27 mouse cellular contexts compared by ENCODE assay signal in the genomic region with DNA sequence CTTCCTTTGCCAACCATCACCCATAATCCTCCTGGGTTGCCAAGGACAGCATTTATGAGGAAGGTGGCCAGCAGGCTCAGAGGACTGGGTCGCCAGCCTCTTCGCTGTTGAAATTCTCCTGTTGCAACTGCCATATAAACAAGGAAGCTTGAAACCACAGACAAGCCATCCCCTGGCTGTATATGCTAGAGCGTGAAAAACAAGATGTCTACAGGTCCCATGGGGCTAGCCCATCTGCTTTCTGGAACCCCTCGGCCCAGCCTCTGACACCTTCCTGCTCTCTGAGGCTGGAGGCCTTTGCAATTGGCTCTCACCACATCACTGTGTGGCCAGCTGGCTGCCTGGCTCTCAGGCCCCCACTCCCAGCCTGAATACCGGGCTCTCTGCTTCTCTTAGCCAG. TPM values are rescaled to one million over a fixed set of nuclear protein-coding genes. Genes with fewer than 3 reads are reported as not detected.
DNase-seq lines count a peak whose midpoint lies in the region; ATAC-seq and TF ChIP-seq lines count a peak whose summit lies in the region.
"Had no signal": no experiment of that assay in that cellular context is flagged by ENCODE, and none has a peak within 500 bp of the region (broad histone marks: within the 10 kb centered on the region; RNA-seq: fewer than 3 reads in every experiment).

No protein-coding gene starts in this region.

- peak; percentile 40 for DNase-seq in hindbrain, postnatal 0 days (ENCODE audit: low spot score)
- DNase-seq in hindbrain, embryonic 14.5 days (ENCODE audit: low spot score): no peak
- DNase-seq in 416B (ENCODE audit: low read depth) (peak; percentile 48), A20 (ENCODE audit: low read depth, low spot score) (peak; percentile 42)
- DNase-seq in thymus, postnatal 10 days (ENCODE audit: low spot score in 2 of 2): no peak
- DNase-seq: adrenal gland, postnatal 25 days; cerebellum, adult 2 months; forebrain, postnatal 0 days; heart, postnatal 10 days; kidney, postnatal 4 days; layer of hippocampus, adult 9-11 months; lung, postnatal 10 days; right cerebral cortex, postnatal 14 days had no signal

- H3K27ac ChIP-seq in hindbrain, postnatal 0 days: no peak overlapping the region
- no peak overlapping the region for H3K27ac ChIP-seq in hindbrain, embryonic 14.5 days
- H3K27ac ChIP-seq in forebrain, embryonic 15.5 days (replicated peaks): no peak overlapping the region
- H3K27ac ChIP-seq: embryonic facial prominence, embryonic 15.5 days; kidney, embryonic 15.5 days; limb, embryonic 13.5 days; liver, embryonic 14.5 days; midbrain, embryonic 10.5 days; neural tube, embryonic 12.5 days; stomach, postnatal 0 days had no signal

- peaks cover 14% of the 10 kb centered on the region; the same call in 1 of the 2 replicates for H3K4me1 ChIP-seq in hindbrain, postnatal 0 days (ENCODE audit: insufficient read depth, low read length)
- peaks cover 29% of the 10 kb centered on the region for H3K4me1 ChIP-seq in hindbrain, embryonic 14.5 days (replicated peaks; ENCODE audit: control insufficient read depth, insufficient read depth, low read length)
- peaks cover 27% of the 10 kb centered on the region for H3K4me1 ChIP-seq in forebrain, embryonic 15.5 days

- no peaks in the 10 kb centered on the region for H3K27me3 ChIP-seq in hindbrain, postnatal 0 days (ENCODE audit: insufficient read depth, low read length)
- H3K27me3 ChIP-seq in hindbrain, embryonic 14.5 days (ENCODE audit: control insufficient read depth, insufficient read depth, low read length): no peaks in the 10 kb centered on the region
- H3K27me3 ChIP-seq in forebrain, embryonic 15.5 days: no peaks in the 10 kb centered on the region
- H3K27me3 ChIP-seq: neural tube, embryonic 12.5 days had no signal

- no peak for ATAC-seq in hindbrain, postnatal 0 days
- ATAC-seq in hindbrain, embryonic 14.5 days (ENCODE audit: low FRiP score): no peak
- ATAC-seq in megakaryocyte progenitor cell, adult 5-6 weeks (replicated peaks; ENCODE audit: poor library complexity): peak; percentile 64
- no peak for ATAC-seq in forebrain, embryonic 15.5 days (replicated peaks)
- ATAC-seq: activated CD4-positive, CD25-positive, alpha-beta regulatory T cell, adult 4 months; forebrain, postnatal 0 days; hindbrain, embryonic 16.5 days; intestine, postnatal 0 days had no signal

- TF ChIP-seq CTCF in hindbrain, postnatal 0 days (IDR thresholded peaks at IDR 0.05; ENCODE audit: low read depth): no peak

- H3K9ac ChIP-seq in hindbrain, postnatal 0 days (replicated peaks; ENCODE audit: low read length): no peak overlapping the region
- H3K9ac ChIP-seq in hindbrain, embryonic 14.5 days: no peak overlapping the region
- H3K9ac ChIP-seq in forebrain, embryonic 15.5 days (replicated peaks): no peak overlapping the region
- H3K9ac ChIP-seq: embryonic facial prominence, embryonic 15.5 days; forebrain, postnatal 0 days; kidney, embryonic 15.5 days; limb, embryonic 13.5 days; liver, embryonic 14.5 days; neural tube, embryonic 12.5 days had no signal

- H3K4me2 ChIP-seq in hindbrain, postnatal 0 days (ENCODE audit: low read depth, low read length): no peak overlapping the region
- no peak overlapping the region for H3K4me2 ChIP-seq in hindbrain, embryonic 14.5 days (replicated peaks)
- H3K4me2 ChIP-seq in forebrain, embryonic 15.5 days (replicated peaks): no peak overlapping the region
- H3K4me2 ChIP-seq: embryonic facial prominence, embryonic 15.5 days; heart, embryonic 11.5 days; kidney, embryonic 15.5 days; limb, embryonic 13.5 days; neural tube, embryonic 12.5 days had no signal

- 71% methylated on average over 5 of the region's 5 CpGs for WGBS in hindbrain, postnatal 0 days
- WGBS in hindbrain, embryonic 14.5 days: 70% methylated on average over 5 of the region's 5 CpGs
- WGBS in forebrain, embryonic 15.5 days: 88% methylated on average over 5 of the region's 5 CpGs

- no peaks in the 10 kb centered on the region for H3K36me3 ChIP-seq in hindbrain, postnatal 0 days (ENCODE audit: insufficient read depth, low read length)
- no peaks in the 10 kb centered on the region for H3K36me3 ChIP-seq in hindbrain, embryonic 14.5 days (replicated peaks; ENCODE audit: control insufficient read depth, insufficient read depth)
- no peaks in the 10 kb centered on the region for H3K36me3 ChIP-seq in forebrain, embryonic 15.5 days
- H3K36me3 ChIP-seq: embryonic facial prominence, embryonic 15.5 days; G1E; kidney, embryonic 15.5 days; limb, embryonic 13.5 days; midbrain, embryonic 10.5 days; neural tube, embryonic 12.5 days had no signal

- H3K9me3 ChIP-seq in hindbrain, postnatal 0 days (ENCODE audit: low read length): no peaks in the 10 kb centered on the region
- no peaks in the 10 kb centered on the region for H3K9me3 ChIP-seq in hindbrain, embryonic 14.5 days (ENCODE audit: control insufficient read depth, low read length)
- H3K9me3 ChIP-seq in forebrain, embryonic 15.5 days: no peaks in the 10 kb centered on the region
- H3K9me3 ChIP-seq: embryonic facial prominence, embryonic 15.5 days; kidney, embryonic 15.5 days; limb, embryonic 13.5 days; midbrain, embryonic 10.5 days; neural tube, embryonic 12.5 days had no signal

- H3K4me3 ChIP-seq in hindbrain, postnatal 0 days (ENCODE audit: low read length): no peak overlapping the region
- H3K4me3 ChIP-seq in hindbrain, embryonic 14.5 days (replicated peaks; ENCODE audit: low read length): no peak overlapping the region
- H3K4me3 ChIP-seq in forebrain, embryonic 15.5 days: no peak overlapping the region
- H3K4me3 ChIP-seq: embryonic facial prominence, embryonic 15.5 days; kidney, embryonic 15.5 days; limb, embryonic 13.5 days; midbrain, embryonic 10.5 days; neural tube, embryonic 12.5 days had no signal

RNA-seq across cellular contexts. Expression of a gene that starts 36.4 kb away (rescaled TPM):
- 33.6 and 41.3 TPM in 2 replicates for total RNA-seq in hindbrain, postnatal 0 days (2014; rRNA removed)
- 22.4 and 23.7 TPM in 2 replicates for polyA plus RNA-seq in hindbrain, postnatal 0 days (2015; fragmentation: Nextera tagmentation; extraction: Ambion mirVana)
- 16.8 and 20.2 TPM in 2 replicates for polyA plus RNA-seq in hindbrain, embryonic 14.5 days (2014; fragmentation: Nextera tagmentation; extraction: Ambion mirVana)
- total RNA-seq in megakaryocyte progenitor cell, adult 5-6 weeks (2015): 19.9 and 21.5 TPM in 2 replicates
- total RNA-seq in megakaryocyte progenitor cell, adult 5-6 weeks (2017): 24.8 and 25.4 TPM in 2 replicates
- 15.5 and 16.5 TPM in 2 replicates for polyA plus RNA-seq in forebrain, embryonic 15.5 days (2015; fragmentation: Nextera tagmentation; extraction: Ambion mirVana)
- total RNA-seq: G1E had no signal

Comparison
In these comparisons a context has a peak if more than half of its experiments do, and no peak if none do; other contexts are left out.
1. DNase-seq: peak in hindbrain, postnatal 0 days (single experiment), 416B (single experiment) and A20 (single experiment); none in hindbrain, embryonic 14.5 days (single experiment) and thymus, postnatal 10 days (0 of 2).